Mouse (Mus musculus) liver, embryonic 11.5 days (tissue): Measurements from ENCODE around the gene Ddah2. TPM values are rescaled to one million over a fixed set of nuclear protein-coding genes. Genes with fewer than 3 reads are reported as not detected.

ENCODE experiments used
- ATAC-seq: fragments of 200-750 bp; cut with Nextera tagmentation; replicated peaks from 2 replicates; pipeline ENCODE4 v1.8.0; 2017; ENCODE audit warnings: moderate number of reproducible peaks, mild to moderate bottlenecking, moderate TSS enrichment, moderate library complexity; ENCODE audit not compliant: low FRiP score
- DNase-seq: peaks from one replicate; pipeline ENCODE4 v3.0.0-alpha.2; 2017; ENCODE audit warnings: low spot score
- H3K27ac ChIP-seq: fragments of 300-500 bp; sonication (generic); 2 replicates; pipeline ENCODE4 v1.5.1; 2014; ENCODE audit warnings: mild to moderate bottlenecking, low read depth, low read length, control low read depth
- H3K27me3 ChIP-seq: fragments of 300-500 bp; sonication (generic); replicated peaks from 2 replicates; pipeline ENCODE4 v1.6.1; 2014; ENCODE audit warnings: low read length, mixed read lengths; ENCODE audit not compliant: control insufficient read depth, insufficient read depth
- H3K36me3 ChIP-seq: fragments of 300-500 bp; sonication (generic); 2 replicates; pipeline ENCODE4 v1.6.1; 2014; ENCODE audit warnings: mild to moderate bottlenecking, low read length, moderate library complexity, mixed read lengths; ENCODE audit not compliant: control insufficient read depth, insufficient read depth
- H3K4me1 ChIP-seq: fragments of 300-500 bp; sonication (generic); replicated peaks from 2 replicates; pipeline ENCODE4 v1.6.1; 2014; ENCODE audit warnings: low read length, mixed read lengths; ENCODE audit not compliant: control insufficient read depth, insufficient read depth
- H3K4me2 ChIP-seq: fragments of 300-500 bp; sonication (generic); 2 replicates; pipeline ENCODE4 v1.6.1; 2014; ENCODE audit warnings: mild to moderate bottlenecking, control low read depth, moderate library complexity
- H3K4me3 ChIP-seq: fragments of 300-500 bp; sonication (generic); 2 replicates; pipeline ENCODE4 v1.5.1; 2014; ENCODE audit warnings: low read depth, low read length, control low read depth
- H3K9ac ChIP-seq: fragments of 300-500 bp; sonication (generic); 2 replicates; pipeline ENCODE4 v1.6.1; 2014; ENCODE audit warnings: low read depth, low read length, control low read depth
- H3K9me3 ChIP-seq: fragments of 300-500 bp; sonication (generic); 2 replicates; pipeline ENCODE4 v1.6.1; 2016; ENCODE audit warnings: low read length, inconsistent platforms, mixed read lengths; ENCODE audit not compliant: control insufficient read depth
- WGBS: fragments of 180-500 bp; shearing (Covaris S2); extraction: QIAGEN DNeasy Blood & Tissue Kit; methylation state at CpG from one replicate; pipeline ENCODE4 v1.1.7; 2014; 5-methylcytosine and 5-hydroxymethylcytosine counted together
- polyA plus RNA-seq: library from polyadenylated mRNA; unstranded; fragments of >200 nt; fragmentation: Nextera tagmentation; extraction: Ambion mirVana; gene quantifications from 2 replicates; pipeline ENCODE4 v1.2.1, GENCODE M21; 2014

The Ddah2 gene
- polyA plus RNA-seq, 1 experiment from 2014 or later, result 132 TPM

DNA sequence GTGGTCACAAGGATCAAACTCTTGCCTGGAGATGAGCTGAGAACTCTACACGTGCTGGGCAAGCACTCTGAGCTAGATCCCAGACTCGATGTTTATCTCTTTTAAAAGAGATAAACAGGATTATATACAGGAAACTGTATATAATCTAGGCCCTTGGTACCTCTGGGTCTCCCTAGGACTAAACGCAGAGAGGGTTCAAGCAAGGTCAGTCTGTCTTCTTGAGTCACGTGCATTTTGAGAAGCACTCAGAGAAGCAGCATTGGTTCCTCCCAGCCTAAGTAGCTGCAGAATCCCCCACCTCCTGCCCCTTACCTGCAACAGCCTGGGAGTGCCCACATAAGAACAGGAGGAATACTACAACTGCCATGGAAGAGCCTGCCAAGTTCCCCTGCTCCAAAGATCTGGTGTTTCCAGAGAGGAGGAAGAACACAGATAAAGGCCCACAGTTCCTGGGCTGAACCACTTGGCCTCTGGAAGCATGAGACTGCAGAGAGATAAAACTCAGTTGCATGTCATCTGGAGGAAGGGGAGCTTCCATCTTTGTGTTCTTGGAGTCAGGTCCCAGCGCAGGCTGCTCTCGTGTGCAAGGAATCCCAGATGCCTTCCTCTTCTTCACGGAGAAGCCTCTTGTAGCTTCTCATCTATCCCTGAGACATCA is 26.5 kb downstream of the Ddah2 start, which contains the start of gene Ly6g6f:
Gene Ly6g6f, minus strand, starts transcription at position 403 of the 658 bp plus-strand sequence.
- Histone ChIP-seq H3K27me3 (no peaks in the 10 kb centered on the region), H3K27ac (no peak within 1 kb of the TSS; the same call in 1 of the 2 replicates), H3K36me3 (no peaks in the 10 kb centered on the region), H3K9me3 (no peaks in the 10 kb centered on the region), H3K4me1 (peaks cover 17% of the 10 kb centered on the region), H3K4me3 (no peak within 1 kb of the TSS), H3K4me2 (no peak within 1 kb of the TSS), H3K9ac (no peak within 1 kb of the TSS)
- ATAC-seq (no peak), DNase-seq (no peak)
- 39% methylated on average over 7 of the region's 7 CpGs for WGBS

DNA sequence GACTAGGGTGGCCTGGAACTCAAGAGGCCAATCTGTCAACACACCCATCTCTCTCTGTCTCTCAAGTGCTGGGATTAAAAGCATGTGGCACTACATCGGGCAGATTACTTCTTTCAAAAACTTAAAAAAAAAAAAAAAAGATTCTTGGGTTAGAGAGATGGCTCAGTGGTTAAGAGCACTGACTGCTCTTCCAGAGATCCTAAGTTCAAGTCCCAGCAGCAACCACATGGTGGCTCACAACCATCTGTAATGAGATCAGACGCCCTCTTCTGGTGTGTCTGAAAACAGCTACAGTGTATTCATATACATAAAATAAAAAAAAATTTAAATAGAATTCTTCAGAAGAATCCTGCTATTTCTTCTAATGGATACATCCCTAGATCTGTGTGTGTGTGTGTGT is 29.3 kb downstream of the Ddah2 start:
- no peak overlapping the region for H3K9ac ChIP-seq
- H3K36me3 ChIP-seq, result peaks cover 15% of the 10 kb centered on the region
- H3K4me1 ChIP-seq, result peaks cover 13% of the 10 kb centered on the region
- DNase-seq (no peak), ATAC-seq (no peak)
- no peaks in the 10 kb centered on the region for H3K27me3 ChIP-seq
- H3K4me2 ChIP-seq, result no peak overlapping the region
- WGBS, result 41% methylated on average over 2 of the region's 2 CpGs
- H3K9me3 ChIP-seq, result no peaks in the 10 kb centered on the region
- no peak overlapping the region for H3K4me3 ChIP-seq
- H3K27ac ChIP-seq, result no peak overlapping the region

DNA sequence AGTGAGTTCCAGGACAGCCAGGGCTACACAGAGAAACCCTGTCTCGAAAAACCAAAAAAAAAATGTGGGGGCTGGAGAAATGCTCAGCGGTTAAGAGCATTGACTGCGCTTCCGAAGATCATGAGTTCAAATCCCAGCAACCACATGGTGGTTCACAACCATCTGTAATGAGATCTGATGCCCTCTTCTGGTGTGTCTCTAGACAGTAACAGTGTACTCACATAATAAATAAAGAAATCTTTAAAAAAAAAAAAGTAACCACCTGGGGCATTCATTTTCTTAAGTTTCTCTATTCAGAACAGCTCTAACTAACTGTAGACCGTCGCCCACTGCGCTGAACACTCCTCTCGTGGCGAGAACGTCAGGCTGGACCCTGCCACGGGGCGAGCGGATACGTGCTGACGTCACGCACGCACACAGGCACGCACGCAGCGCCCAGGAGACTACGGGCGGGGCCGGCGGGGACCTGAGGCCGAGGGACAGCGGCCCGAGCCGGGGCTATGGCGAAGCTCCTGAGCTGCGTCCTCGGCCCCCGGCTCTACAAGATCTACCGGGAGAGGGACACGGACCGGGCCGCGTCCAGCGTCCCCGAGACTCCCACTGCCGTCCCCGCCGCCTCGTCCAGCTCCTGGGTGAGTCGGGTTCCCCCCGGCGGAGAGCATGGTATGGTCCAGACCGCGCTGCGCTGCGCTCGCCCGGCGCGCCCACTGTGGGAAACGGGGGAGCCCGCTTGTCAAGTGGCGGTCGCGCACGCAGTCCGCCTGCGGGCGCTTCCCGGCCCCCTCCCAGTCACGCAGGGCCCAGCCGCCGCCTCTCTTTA is 30.2 kb downstream of the Ddah2 start, which contains the start of gene Abhd16a:
Gene Abhd16a, plus strand, starts transcription at position 439 of the 820 bp plus-strand sequence.
- peak within 1 kb of the TSS; percentile 72 for H3K4me3 ChIP-seq
- H3K27ac ChIP-seq, result peak within 1 kb of the TSS; percentile 95
- no peaks in the 10 kb centered on the region for H3K9me3 ChIP-seq
- peak within 1 kb of the TSS; percentile 94 for H3K9ac ChIP-seq
- H3K4me2 ChIP-seq, result peak within 1 kb of the TSS; percentile 73
- WGBS, result 2% methylated on average over 67 of the region's 67 CpGs
- peaks cover 13% of the 10 kb centered on the region for H3K4me1 ChIP-seq
- peak; percentile 93 for DNase-seq
- peak; percentile 96 for ATAC-seq
- H3K27me3 ChIP-seq, result no peaks in the 10 kb centered on the region
- peaks cover 15% of the 10 kb centered on the region for H3K36me3 ChIP-seq

DNA sequence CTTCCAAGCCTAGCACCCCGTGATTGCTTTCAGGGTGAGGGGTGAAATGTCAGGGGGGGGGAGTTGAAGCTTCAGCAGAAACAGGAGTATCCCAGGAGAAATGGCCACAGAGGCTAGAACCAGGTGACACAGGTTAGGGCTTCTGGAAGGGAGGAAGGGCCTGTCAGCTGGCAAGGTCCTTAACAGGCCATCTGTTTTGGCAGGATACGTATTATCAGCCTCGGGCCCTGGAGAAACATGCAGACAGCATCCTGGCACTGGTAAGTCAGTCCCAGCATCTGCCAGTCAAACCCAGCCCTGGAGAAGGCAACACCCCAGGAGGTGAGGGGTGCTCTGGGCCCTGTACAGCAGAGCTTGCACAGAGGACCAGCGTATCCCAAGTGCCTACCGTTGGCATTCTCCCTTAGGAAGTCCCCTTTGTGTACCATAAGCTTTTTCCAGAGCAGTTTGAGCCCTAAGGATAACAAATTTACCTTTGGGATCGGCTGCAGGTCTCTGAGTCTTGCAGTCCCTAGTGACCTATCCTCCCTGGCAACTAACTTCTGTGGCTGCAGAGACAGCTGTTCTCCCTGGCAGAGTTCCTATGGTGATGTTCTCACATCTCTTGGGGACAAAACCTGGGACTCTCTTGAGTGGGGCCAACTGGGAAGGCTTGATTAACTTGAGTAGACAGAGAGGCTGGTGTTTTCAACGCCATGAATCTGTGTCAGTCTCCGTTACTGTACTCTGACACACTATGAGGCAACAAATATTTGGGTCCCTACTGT is 31.5 kb downstream of the Ddah2 start:
- H3K9me3 ChIP-seq, result no peaks in the 10 kb centered on the region
- H3K4me1 ChIP-seq, result peaks cover 12% of the 10 kb centered on the region
- peak overlapping the region; percentile 73 for H3K4me2 ChIP-seq
- H3K4me3 ChIP-seq, result peak overlapping the region; percentile 72
- peak overlapping the region; percentile 95; the same call in 1 of the 2 replicates for H3K27ac ChIP-seq
- DNase-seq (no peak), ATAC-seq (peak; percentile 44)
- H3K36me3 ChIP-seq, result peaks cover 15% of the 10 kb centered on the region
- H3K27me3 ChIP-seq, result no peaks in the 10 kb centered on the region
- 65% methylated on average over 8 of the region's 8 CpGs for WGBS
- H3K9ac ChIP-seq, result peak overlapping the region; percentile 94

DNA sequence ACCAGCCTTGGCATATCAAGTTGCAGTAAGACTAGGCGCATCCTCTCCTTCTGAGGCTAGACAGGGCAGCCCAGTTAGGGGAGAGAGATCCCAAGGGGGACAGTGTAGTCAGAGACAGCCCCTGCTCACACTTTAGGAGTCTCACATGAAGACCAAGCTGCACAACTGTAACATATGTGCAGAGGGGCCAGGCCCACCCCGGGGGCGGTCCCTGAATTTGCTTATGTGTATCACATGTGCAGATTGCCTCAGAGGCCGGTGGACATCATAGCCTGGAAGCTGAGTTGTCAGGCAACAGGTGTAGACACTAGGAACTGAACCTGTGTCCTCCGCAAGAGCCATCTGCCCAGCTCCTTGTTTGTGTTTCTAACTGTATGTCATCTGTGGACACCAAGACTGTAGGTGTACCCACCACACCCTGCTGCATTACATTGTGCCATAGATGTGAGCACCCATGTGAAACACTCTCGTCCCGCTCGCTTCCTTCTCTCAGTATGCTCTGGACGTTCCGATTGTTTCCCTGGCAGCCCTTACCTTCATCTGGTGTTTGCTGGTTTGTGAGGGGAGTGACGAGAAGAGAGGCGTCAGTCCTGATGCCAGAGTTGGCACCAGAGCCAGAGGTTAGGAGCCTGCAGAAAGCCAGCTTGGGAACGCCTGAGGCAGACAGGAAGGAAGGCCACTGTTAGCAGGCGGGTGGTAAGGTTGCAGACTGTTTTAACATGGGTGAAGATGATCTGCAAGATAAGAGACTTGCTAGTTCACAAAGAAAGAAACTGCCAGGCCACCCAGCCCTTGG is 33.8 kb downstream of the Ddah2 start:
- peaks cover 7% of the 10 kb centered on the region for H3K4me1 ChIP-seq
- H3K4me2 ChIP-seq, result no peak overlapping the region
- 90% methylated on average over 14 of the region's 14 CpGs for WGBS
- no peak overlapping the region for H3K27ac ChIP-seq
- DNase-seq (no peak), ATAC-seq (no peak)
- H3K36me3 ChIP-seq, result peaks cover 25% of the 10 kb centered on the region
- H3K9ac ChIP-seq, result no peak overlapping the region
- no peaks in the 10 kb centered on the region for H3K9me3 ChIP-seq
- H3K27me3 ChIP-seq, result no peaks in the 10 kb centered on the region
- H3K4me3 ChIP-seq, result no peak overlapping the region

DNA sequence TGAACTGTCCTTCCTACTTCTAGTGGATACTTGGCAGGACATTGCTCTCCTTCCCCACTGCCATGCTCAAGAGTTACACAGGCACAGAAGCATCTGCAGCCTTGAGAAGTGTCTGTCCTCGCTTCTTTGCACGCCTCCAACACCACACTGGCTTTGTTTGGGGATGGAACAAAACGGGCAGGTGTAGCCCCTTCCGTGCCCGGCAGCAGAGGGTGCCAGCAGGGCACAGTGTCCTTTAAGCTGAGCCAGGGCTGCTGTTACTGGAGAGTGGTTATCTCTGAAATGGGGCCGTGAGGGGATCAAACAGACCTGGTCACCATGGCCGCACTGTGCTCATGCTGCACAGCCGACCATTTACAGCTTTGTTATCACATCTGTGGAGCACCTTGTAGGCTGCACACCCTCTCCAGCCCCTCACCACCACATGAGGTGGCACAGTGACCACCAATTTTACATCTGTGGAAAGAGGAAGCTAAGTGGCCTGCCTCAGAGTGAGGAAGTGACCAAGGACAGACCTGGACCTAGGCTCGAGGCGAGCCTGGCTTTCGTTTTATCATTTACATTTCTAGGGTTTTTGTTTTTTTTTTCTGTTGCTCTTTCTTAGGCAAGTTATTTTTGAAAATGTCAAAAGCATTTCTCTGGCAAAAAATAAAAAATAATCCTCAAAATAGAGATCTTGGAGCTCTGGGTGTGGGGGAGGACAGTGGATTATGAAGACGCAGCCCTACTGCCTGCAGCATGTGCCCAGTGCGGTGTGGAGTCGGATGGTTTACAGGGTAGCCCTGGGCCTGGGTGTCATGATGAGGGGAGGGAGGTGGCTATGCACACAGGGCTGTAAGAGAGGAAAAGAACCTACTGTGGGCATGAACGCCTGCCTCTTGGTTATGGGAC is 35.9 kb downstream of the Ddah2 start:
- no peak for ATAC-seq
- Histone ChIP-seq H3K27ac (no peak overlapping the region), H3K4me3 (no peak overlapping the region), H3K9ac (no peak overlapping the region), H3K27me3 (no peaks in the 10 kb centered on the region), H3K4me2 (no peak overlapping the region), H3K4me1 (peaks cover 7% of the 10 kb centered on the region), H3K36me3 (peaks cover 28% of the 10 kb centered on the region), H3K9me3 (no peaks in the 10 kb centered on the region)
- 85% methylated on average over 15 of the region's 15 CpGs for WGBS
- no peak for DNase-seq

DNA sequence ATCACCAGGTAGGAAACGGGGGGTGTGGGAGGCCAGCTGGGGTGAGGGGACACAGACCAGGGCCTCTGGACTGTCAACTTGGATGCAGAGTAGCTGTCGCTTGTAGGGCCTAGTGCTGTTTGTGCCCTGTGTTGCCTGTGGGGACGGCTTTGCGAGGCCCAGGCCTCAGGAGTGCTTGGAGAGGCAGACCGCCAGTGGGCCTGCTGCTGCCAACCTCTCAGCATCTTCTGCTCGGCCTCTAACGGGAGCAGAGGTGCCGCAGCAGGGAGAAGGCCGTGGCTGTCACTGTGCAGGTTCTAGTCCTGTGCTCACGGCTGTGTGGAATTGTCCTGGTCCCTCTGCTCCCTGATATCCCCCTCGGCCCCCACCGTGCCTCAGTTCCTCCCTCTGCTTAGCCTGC is 37.8 kb downstream of the Ddah2 start:
- Histone ChIP-seq H3K4me3 (no peak overlapping the region), H3K27ac (no peak overlapping the region), H3K9ac (no peak overlapping the region), H3K27me3 (no peaks in the 10 kb centered on the region), H3K4me1 (no peaks in the 10 kb centered on the region; the same call in 1 of the 2 replicates), H3K4me2 (no peak overlapping the region), H3K9me3 (no peaks in the 10 kb centered on the region), H3K36me3 (peaks cover 36% of the 10 kb centered on the region)
- 89% methylated on average over 12 of the region's 12 CpGs for WGBS
- DNase-seq (no peak), ATAC-seq (no peak)
